Mouse (Mus musculus): ENCODE data around the gene Morc1.

Morc1 gene

GRCm38 (mm10) chr16:48431027-48431426 lies at the start of gene Morc1:
Morc1 (plus strand) TSS chr16:48431237.
- DNase-seq (ENCODE audit: low read depth, low spot score), result no peak

- DNase-seq (ENCODE audit: low read depth, low spot score), result no peak
Observed at GRCm38 (mm10) chr16:48383582-48384257, 47.3 kb upstream of the Morc1 start.

GRCm38 (mm10) chr16:48386982-48387381 lies 44.1 kb upstream of the Morc1 start:
- no peak for DNase-seq (ENCODE audit: low read depth, low spot score)

- DNase-seq (ENCODE audit: low read depth, low spot score), result no peak
Observed at GRCm38 (mm10) chr16:48395278-48395677, 35.8 kb upstream of the Morc1 start.

- DNase-seq (ENCODE audit: low read depth, low spot score), result no peak
Observed at GRCm38 (mm10) chr16:48402963-48403362, 28.1 kb upstream of the Morc1 start.

- DNase-seq (ENCODE audit: low read depth, low spot score), result no peak
Observed at GRCm38 (mm10) chr16:48403423-48403822, 27.6 kb upstream of the Morc1 start.

GRCm38 (mm10) chr16:48404009-48404408 lies 27.0 kb upstream of the Morc1 start:
- no peak for DNase-seq (ENCODE audit: low read depth, low spot score)

- DNase-seq (ENCODE audit: low read depth, low spot score), result no peak
Observed at GRCm38 (mm10) chr16:48405674-48406403, 25.2 kb upstream of the Morc1 start.

- no peak for DNase-seq (ENCODE audit: low read depth, low spot score)
Observed at GRCm38 (mm10) chr16:48409580-48409979, 21.5 kb upstream of the Morc1 start.

GRCm38 (mm10) chr16:48410125-48410524 lies 20.9 kb upstream of the Morc1 start:
- DNase-seq (ENCODE audit: low read depth, low spot score), result no peak

- no peak for DNase-seq (ENCODE audit: low read depth, low spot score)
Observed at GRCm38 (mm10) chr16:48412246-48412645, 18.8 kb upstream of the Morc1 start, which contains the start of gene Gm5485. Gm5485 (minus strand) TSS chr16:48412416.

GRCm38 (mm10) chr16:48418557-48418956 lies 12.5 kb upstream of the Morc1 start:
- no peak for DNase-seq (ENCODE audit: low read depth, low spot score)

- DNase-seq (ENCODE audit: low read depth, low spot score), result no peak
Observed at GRCm38 (mm10) chr16:48419035-48419434, 12.0 kb upstream of the Morc1 start.

GRCm38 (mm10) chr16:48422501-48422900 lies 8.5 kb upstream of the Morc1 start:
- DNase-seq (ENCODE audit: low read depth, low spot score), result no peak

- no peak for DNase-seq (ENCODE audit: low read depth, low spot score)
Observed at GRCm38 (mm10) chr16:48424069-48424468, 7.0 kb upstream of the Morc1 start.

GRCm38 (mm10) chr16:48429427-48429826 lies 1.6 kb upstream of the Morc1 start:
- DNase-seq (ENCODE audit: low read depth, low spot score), result no peak

- DNase-seq (ENCODE audit: low read depth, low spot score), result no peak
Observed at GRCm38 (mm10) chr16:48435454-48435853, 4.4 kb downstream of the Morc1 start.

- DNase-seq (ENCODE audit: low read depth, low spot score), result no peak
Observed at GRCm38 (mm10) chr16:48437476-48437875, 6.4 kb downstream of the Morc1 start.

GRCm38 (mm10) chr16:48444589-48444988 lies 13.6 kb downstream of the Morc1 start:
- DNase-seq (ENCODE audit: low read depth, low spot score), result no peak

- no peak for DNase-seq (ENCODE audit: low read depth, low spot score)
Observed at GRCm38 (mm10) chr16:48446161-48446925, 15.3 kb downstream of the Morc1 start.

GRCm38 (mm10) chr16:48453264-48453663 lies 22.2 kb downstream of the Morc1 start:
- DNase-seq (ENCODE audit: low read depth, low spot score), result no peak

- no peak for DNase-seq (ENCODE audit: low read depth, low spot score)
Observed at GRCm38 (mm10) chr16:48473396-48473795, 42.4 kb downstream of the Morc1 start.

Measured in brain, embryonic 18.5 days (tissue).